Mouse (Mus musculus): ENCODE results near the gene Jmy. TPM values are rescaled to one million over a fixed set of nuclear protein-coding genes. Genes with fewer than 3 reads are reported as not detected.
"Not testable (repeated sequence)": the region's sequence is repeated elsewhere in the genome, so short reads cannot be mapped to it uniquely, and the experiment has no call there.

Gene Jmy
- total RNA-seq (2022), result 10 to 100 TPM; 49.5 to 64.5 (median 54.5) TPM

GRCm38 (mm10) chr13:93499167-93499972 lies at the start of gene Jmy:
Gene Jmy, minus strand, starts transcription at chr13:93499808.
- peak; percentile 77 for DNase-seq

DNA sequence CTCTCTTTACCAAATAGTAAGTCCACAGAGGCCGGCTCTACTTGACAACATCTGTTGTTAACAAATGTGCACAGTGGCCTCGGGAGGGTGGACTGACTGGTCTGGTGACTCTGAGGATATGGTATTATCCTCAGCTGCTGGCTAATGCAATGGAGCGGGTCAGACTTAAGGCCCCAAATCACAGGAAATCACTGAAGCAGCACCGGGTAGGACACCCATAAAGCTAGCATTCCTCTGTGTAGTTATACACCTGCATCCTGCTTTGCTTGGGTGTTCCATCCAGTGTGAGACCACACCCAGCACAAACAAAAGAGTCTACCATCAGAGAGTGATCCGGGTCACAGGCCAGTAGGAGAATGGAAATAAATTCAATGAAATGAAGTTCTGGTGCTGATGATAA lies 48.0 kb upstream of the Jmy start:
- no peak for DNase-seq

DNA sequence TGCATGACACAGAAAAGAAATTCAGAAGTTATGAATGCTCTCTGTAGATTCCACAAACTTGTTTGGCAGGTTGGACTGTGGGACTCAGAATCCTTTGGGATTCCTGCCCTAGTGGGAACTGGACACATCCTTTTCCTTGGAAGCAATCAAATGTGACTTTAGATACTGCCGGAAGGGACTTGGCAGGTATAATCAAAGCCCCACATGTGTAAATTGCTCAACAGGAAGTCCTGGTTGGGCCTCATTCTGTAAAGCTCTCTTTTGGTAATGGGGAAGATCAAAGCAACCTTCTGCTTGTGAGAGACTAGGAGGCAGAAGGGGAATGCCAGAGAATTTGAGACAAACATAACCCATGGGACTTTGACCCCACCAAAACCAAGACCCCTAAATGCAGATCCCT lies 46.4 kb upstream of the Jmy start:
- no peak for DNase-seq

DNA sequence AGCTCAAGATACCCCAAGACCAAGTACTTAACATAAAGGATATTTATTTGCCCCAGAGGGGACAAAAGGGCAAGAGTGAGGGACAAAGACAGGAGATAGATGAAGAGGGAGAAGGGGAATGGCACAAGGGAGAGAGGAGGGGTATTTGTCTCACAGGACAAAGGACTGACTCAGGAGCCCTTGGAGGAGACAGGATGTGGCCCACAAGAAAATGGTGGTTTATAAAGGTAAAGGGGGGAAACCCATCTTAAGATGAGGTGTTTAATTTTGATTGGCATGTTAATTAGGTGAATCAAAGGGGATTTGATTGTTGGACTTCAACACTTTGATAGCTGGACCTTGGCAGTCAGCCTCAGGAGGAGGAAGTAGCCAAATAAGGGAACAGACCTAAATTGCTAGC lies 44.7 kb upstream of the Jmy start:
- no peak for DNase-seq

DNA sequence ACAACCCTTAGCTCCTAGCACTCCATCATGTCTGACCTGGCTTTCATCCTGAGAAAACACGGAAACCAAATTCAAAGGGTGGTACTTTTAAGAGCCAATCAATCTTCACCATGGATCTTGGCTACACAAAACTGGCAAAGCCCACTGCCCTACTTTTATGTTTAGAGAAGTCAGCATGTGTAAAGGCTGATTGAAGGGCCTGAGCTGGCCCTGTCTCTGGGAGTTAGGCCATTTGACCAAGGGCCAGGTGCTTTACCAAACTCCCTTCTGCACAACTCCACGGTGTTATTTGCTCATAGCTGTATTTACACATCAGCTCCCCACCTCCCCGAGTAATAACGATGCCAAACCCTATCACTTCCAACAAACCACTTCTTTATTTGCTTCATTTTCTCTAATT lies 39.7 kb upstream of the Jmy start:
- DNase-seq, result no peak

- DNase-seq, result no peak
These were observed 19.2 kb upstream of the Jmy start for GRCm38 (mm10) chr13:93518753-93519319.

DNA sequence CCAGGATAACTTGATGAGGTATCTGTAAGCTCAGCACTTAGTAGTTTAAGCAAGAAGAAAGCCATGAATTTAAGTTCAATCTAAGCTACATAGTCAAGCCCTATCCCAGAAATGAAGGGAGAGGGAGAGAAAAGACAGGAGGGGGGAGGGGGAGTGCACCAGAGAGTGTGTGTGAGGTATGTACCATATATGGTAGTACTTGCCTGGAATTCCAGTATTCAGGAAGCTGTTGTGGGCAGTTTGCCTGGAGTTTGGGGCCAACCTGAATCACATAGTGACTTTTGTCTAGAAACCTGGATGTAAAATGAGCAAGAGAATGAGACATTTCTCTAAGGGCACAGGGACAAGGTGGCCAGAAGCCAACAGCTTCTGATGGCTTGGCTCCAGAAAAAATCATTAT lies 17.6 kb upstream of the Jmy start:
- DNase-seq, result no peak

DNA sequence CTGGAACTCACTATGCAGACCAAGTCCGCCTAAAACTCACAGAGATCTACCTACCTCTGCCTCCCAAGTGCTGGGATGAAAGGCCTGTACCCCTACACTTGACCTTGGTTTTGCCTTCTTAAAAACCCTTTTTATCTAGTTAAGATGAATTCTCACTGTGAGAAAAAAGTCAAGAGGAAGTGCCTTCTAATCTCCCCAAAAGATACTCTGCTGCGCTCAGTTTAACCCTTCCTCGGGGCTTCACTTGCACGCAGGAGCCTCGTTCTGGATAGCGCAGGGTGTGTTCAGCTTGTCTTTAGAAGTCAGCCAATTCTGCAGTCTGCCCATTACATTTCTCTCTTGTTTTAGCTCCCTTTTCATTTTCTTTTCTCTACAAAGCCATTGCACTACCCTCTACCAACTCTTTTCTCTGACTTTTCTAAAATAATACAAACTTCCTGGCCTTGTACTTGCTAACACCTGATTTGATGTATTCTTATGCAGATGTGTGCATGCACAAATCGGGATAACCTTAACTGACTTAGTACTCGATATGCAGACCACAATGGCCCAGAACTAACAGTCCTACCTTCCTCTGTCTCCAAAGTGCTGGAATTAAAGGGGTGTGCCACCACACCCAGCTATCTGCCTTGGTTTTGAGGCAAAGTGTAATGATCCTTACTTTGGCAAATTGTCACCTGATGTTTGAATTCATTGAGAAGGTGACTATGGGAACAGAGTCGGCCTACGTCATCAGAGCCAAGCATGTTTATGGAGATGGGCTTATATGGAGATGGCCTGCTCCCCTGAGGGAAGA lies 14.6 kb upstream of the Jmy start:
- DNase-seq, result no peak

- DNase-seq, result no peak
These were observed 11.0 kb upstream of the Jmy start for GRCm38 (mm10) chr13:93510447-93511180.

DNA sequence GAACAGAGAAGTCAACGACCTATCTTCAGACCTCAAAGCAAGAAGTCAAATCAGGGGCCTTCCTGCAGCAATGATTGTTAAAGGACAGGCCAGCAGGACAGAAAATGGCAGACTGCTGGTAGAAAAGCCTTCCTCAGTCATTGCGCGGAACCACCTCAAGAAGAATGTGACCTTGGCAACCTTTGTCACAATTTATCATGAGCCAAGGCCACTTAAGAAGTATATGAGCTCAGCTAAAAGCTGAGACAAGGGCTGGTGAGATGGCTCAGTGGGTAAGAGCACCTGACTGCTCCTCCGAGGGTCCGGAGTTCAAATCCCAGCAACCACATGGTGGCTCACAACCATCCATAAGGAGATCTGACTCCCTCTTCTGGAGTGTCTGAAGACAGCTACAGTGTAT lies 7.3 kb upstream of the Jmy start:
- DNase-seq, result not testable (repeated sequence)

DNA sequence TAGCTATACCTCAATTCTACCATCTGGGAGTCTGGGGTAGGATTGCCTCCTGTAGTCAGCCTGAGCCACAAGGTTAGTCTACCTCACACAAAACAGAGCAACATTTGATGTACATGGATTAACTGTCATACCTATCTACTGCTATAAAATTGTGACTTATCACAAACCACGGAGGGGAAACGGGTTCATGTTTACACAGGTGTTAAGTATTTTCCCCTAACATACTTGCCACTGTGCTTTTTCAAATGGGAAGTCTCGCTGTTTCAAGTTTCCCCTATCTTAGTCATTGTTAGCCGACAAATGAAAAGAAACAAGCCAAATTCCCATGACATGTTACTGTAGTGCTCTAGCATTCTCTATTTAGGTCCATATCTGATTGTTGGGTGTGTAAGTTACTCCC lies 2.1 kb upstream of the Jmy start:
- DNase-seq, result no peak

- DNase-seq, result no peak
These were observed 495 bp upstream of the Jmy start for GRCm38 (mm10) chr13:93499973-93500633.

GRCm38 (mm10) chr13:93498211-93499166 lies 1.1 kb downstream of the Jmy start:
- DNase-seq, result no peak

DNA sequence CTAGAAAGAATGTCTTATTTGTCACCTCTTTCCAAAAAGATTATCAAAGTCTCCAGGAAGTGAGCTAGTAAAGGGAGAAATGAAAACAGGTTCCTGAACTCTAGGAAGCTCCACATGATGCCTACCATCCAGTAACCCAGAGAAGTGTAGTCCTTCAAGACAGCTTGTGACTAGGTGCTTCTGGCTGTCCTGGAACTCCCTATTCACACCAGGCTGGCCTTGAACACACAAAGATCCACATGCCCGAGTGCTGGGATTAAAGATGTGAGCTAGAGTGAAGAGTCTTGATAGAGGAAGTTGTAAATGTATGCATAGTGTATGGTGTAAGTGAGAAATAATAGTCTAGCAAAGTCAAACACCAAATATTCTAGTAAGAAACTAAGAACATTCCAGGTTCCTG lies 2.6 kb downstream of the Jmy start:
- DNase-seq, result no peak

DNA sequence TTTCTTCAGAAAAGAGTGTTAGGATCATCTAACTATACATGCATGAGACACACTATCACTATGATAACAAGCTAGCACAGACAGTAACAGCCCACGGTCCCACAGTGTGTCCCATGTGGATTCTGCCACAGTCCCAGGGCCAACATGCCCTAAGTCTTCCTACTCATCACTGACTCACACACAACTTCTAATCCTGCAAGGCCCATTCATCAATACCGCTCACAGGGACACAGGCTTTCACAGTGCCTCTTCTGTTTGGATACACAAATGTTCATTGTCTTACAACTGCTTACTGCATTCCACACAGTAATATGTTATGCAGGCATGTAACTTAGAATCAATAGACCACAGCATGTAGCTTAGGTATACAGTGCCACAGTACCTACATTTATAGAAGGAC lies 11.1 kb downstream of the Jmy start:
- DNase-seq, result peak; percentile 45

- DNase-seq, result no peak
These were observed 11.9 kb downstream of the Jmy start for GRCm38 (mm10) chr13:93487734-93488133.

- DNase-seq, result no peak
These were observed 15.3 kb downstream of the Jmy start for GRCm38 (mm10) chr13:93484276-93484675.

DNA sequence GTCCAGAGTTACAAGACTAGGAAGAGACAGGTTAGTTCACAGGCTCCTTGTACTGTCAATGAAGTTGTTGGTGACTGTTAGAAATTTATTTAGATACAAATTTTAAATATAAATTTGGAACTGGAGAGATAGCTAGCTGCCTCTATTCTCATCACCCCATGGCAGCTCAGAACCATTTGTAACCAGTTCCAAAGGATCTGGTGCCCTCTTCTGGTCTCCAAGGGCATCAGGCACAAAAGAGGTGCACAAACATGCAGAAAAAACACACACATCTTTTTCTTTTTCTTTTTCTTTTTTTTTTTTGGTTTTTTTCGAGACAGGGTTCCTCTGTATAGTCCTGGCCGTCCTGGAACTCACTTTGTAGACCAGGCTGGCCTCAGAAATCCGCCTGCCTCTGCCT lies 18.5 kb downstream of the Jmy start:
- no peak for DNase-seq

GRCm38 (mm10) chr13:93478344-93478743 lies 21.3 kb downstream of the Jmy start:
- no peak for DNase-seq

GRCm38 (mm10) chr13:93468355-93468754 lies 31.3 kb downstream of the Jmy start:
- peak; percentile 80 for DNase-seq

DNA sequence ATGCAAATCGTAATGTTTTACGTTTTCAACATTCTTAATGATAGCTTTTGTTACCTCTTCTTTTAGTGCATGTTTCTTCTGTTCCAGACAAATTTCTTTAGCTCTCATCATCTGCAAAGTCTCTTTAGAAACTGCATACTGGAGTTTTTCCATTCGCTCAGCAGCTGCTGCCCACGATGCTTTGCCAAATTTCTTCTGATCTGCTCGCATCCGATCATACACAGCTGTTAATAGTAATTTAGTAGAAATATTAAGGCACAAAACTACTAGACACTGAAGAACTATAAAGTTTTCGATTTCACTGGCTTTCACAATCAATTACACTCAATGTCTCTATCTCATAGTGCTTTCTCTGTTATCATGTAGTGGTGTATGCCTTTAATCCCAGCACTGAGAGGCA lies 40.0 kb downstream of the Jmy start:
- DNase-seq, result no peak
